Mouse (Mus musculus): ENCODE measurements at regions not wholly inside any gene's neighbourhood (a gene's known extent, or its start where the extent isn't known, plus 50 kb on each side); places are given as distances from the start of the nearest gene placed in this dataset.

DNA sequence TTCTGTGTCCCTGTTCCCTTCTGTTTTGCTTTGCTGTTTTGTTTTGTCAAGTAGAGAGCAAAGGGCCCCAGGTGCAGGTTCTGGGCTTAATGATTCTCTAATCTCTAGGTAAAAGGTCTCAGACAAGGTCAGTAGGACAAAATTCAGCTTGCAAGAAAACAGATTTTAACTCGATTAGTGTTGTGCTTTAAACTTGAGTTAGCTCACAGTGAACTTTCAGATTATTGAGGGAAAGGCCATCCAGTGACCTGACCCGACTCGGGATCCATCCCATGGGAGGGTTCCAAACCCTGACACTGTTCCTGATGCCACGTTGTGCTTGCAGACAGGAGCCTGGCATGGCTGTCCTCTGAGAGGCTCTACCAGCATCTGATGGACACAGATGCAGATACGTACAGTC, 83.8 kb upstream of the Acsl1 start:
- no peak for TF ChIP-seq CTCF (IDR thresholded peaks at IDR 0.05; ENCODE audit: low read depth, low read length)
- TF ChIP-seq GATA1 (IDR thresholded peaks at IDR 0.05; ENCODE audit: borderline replicate concordance, low read length) = no peak
- TF ChIP-seq TAL1 (conservative IDR thresholded peaks at IDR 0.05; ENCODE audit: low read depth, low read length) = no peak
